Mouse (Mus musculus) neural tube, embryonic 14.5 days (tissue): Measurements from ENCODE around the gene Ncoa5. TPM values are rescaled to one million over a fixed set of nuclear protein-coding genes. Genes with fewer than 3 reads are reported as not detected.
A peak's percentile ranks its signal among the peaks of the same experiment; 100 is the strongest.

Experiments
- ATAC-seq: fragments of 200-750 bp; cut with Nextera tagmentation; 2 replicates; pipeline ENCODE4 v1.8.0; 2017; ENCODE audit warnings: low read depth, mild to moderate bottlenecking, moderate TSS enrichment, moderate library complexity
- H3K27ac ChIP-seq: fragments of 300-500 bp; sonication (generic); 2 replicates; pipeline ENCODE4 v1.5.1; 2014; ENCODE audit warnings: low read depth, mild to moderate bottlenecking, control low read depth, low read length, moderate library complexity, mixed read lengths
- H3K27me3 ChIP-seq: fragments of 300-500 bp; sonication (generic); 2 replicates; pipeline ENCODE4 v1.6.1; 2014; ENCODE audit warnings: low read length; ENCODE audit not compliant: control insufficient read depth, insufficient read depth
- H3K36me3 ChIP-seq: fragments of 300-500 bp; sonication (generic); 2 replicates; pipeline ENCODE4 v1.6.1; 2014; ENCODE audit warnings: low read length, mixed read lengths; ENCODE audit not compliant: control insufficient read depth, insufficient read depth
- H3K4me1 ChIP-seq: fragments of 300-500 bp; sonication (generic); 2 replicates; pipeline ENCODE4 v1.6.1; 2014; ENCODE audit warnings: low read length; ENCODE audit not compliant: control insufficient read depth, insufficient read depth
- H3K4me2 ChIP-seq: fragments of 300-500 bp; sonication (generic); 2 replicates; pipeline ENCODE4 v1.6.1; 2014; ENCODE audit warnings: mild to moderate bottlenecking, low read depth, low read length, control low read depth
- H3K4me3 ChIP-seq: fragments of 300-500 bp; sonication (generic); 2 replicates; pipeline ENCODE4 v1.5.1; 2014; ENCODE audit warnings: low read depth, low read length, control low read depth, mixed read lengths
- H3K9ac ChIP-seq: fragments of 300-500 bp; sonication (generic); replicated peaks from 2 replicates; pipeline ENCODE4 v1.6.1; 2014; ENCODE audit warnings: low read depth, mild to moderate bottlenecking, control low read depth, low read length, mixed read lengths
- H3K9me3 ChIP-seq: fragments of 300-500 bp; sonication (generic); 2 replicates; pipeline ENCODE4 v1.6.1; 2016; ENCODE audit warnings: low read length; ENCODE audit not compliant: control insufficient read depth
- WGBS: fragments of 180-500 bp; shearing (Covaris S2); extraction: QIAGEN DNeasy Blood & Tissue Kit; methylation state at CpG from one replicate; pipeline ENCODE4 v1.1.7; 2014; 5-methylcytosine and 5-hydroxymethylcytosine counted together
- polyA plus RNA-seq: library from polyadenylated mRNA; unstranded; fragments of >200 nt; fragmentation: Nextera tagmentation; extraction: Ambion mirVana; gene quantifications from 2 replicates; pipeline ENCODE4 v1.2.1, GENCODE M21; 2014

The Ncoa5 gene
- polyA plus RNA-seq, 1 experiment from 2014 or later: 79.5 TPM

DNA sequence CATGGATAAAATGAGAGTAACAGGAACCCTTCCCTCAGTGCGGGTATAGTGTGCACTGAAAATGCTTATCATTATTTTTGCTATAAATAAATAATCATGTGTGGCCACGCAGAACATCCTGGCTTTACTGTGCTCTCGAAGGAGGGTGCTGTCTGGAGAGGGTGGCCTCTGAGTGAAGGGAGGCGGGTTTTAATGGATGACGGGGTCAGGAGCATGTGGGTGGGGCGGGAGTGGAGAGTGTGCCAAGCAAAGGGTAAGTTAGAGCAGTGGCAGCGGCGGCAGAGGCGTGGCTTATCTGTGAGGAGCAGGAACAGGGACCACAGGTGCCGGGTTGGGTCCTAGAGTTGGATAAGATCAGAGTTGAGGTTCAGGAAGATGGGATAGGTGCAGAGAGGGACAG lies 42.9 kb downstream of the Ncoa5 start:
- 0 out of 2 replicates have a peak, but pooled peaks cover 14% of the 10 kb centered on the region for H3K36me3 ChIP-seq
- WGBS: 49% methylated on average over 10 of the region's 10 CpGs
- H3K4me2 ChIP-seq: no peak overlapping the region
- no peak for ATAC-seq
- no peaks in the 10 kb centered on the region for H3K4me1 ChIP-seq
- no peak overlapping the region for H3K9ac ChIP-seq
- no peak overlapping the region for H3K4me3 ChIP-seq
- no peaks in the 10 kb centered on the region for H3K27me3 ChIP-seq
- H3K9me3 ChIP-seq: no peaks in the 10 kb centered on the region
- no peak overlapping the region for H3K27ac ChIP-seq

DNA sequence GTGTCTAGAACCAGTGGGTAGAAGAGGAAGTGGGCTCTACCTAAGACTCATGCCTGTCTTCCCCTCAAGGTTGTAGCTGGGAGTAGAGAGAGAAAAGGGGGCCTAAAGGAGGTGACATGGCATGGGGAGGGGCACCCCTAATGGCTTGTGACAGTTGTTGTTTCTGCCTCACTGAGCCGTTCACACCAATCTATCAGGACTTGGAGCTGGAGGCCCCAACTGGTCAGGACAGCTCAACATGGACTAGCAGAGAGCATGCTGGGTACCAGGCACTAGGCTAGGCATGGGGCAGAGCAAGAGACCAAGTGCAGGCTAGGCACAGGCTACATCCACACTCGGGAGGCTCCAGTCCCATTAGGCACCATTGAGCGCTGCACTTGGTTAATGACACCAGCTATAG lies 43.6 kb downstream of the Ncoa5 start:
- Histone ChIP-seq H3K9me3 (no peaks in the 10 kb centered on the region), H3K4me1 (no peaks in the 10 kb centered on the region), H3K27ac (no peak overlapping the region), H3K27me3 (no peaks in the 10 kb centered on the region), H3K4me2 (no peak overlapping the region), H3K4me3 (no peak overlapping the region), H3K36me3 (0 out of 2 replicates have a peak, but pooled peaks cover 14% of the 10 kb centered on the region), H3K9ac (no peak overlapping the region)
- 69% methylated on average over 3 of the region's 3 CpGs for WGBS
- no peak for ATAC-seq

DNA sequence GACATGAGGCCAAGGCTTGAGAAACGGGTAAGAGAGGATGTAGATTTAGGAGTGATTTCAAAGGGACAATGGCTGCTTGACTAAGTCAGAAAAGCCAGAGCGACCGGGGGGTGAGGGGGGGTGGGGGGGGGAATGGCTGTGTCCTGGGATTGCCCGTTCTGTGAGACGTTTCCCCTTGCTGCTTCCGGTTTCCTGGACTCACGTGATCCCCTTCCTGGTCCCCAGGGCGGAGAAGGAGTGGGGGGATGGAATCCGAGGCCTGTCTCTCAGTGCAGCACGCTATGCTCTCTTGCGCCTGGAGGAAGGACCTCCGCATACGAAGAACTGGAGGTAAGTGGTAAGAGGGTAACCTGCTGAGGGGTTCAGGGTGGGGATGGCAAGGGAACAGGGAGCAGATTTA lies 45.9 kb downstream of the Ncoa5 start:
- Histone ChIP-seq H3K4me3 (no peak overlapping the region), H3K27ac (no peak overlapping the region), H3K9ac (no peak overlapping the region), H3K36me3 (0 out of 2 replicates have a peak, but pooled peaks cover 4% of the 10 kb centered on the region), H3K27me3 (no peaks in the 10 kb centered on the region), H3K4me1 (no peaks in the 10 kb centered on the region), H3K9me3 (no peaks in the 10 kb centered on the region), H3K4me2 (no peak overlapping the region)
- WGBS: 56% methylated on average over 13 of the region's 13 CpGs
- ATAC-seq: no peak

GRCm38 (mm10) chr2:164986371-164987027 lies 48.2 kb downstream of the Ncoa5 start:
- H3K4me2 ChIP-seq: no peak overlapping the region
- 80% methylated on average over 14 of the region's 14 CpGs for WGBS
- no peak for ATAC-seq
- no peaks in the 10 kb centered on the region for H3K4me1 ChIP-seq
- no peaks in the 10 kb centered on the region for H3K9me3 ChIP-seq
- no peaks in the 10 kb centered on the region for H3K27me3 ChIP-seq
- H3K9ac ChIP-seq: no peak overlapping the region
- H3K36me3 ChIP-seq: no peaks in the 10 kb centered on the region
- H3K27ac ChIP-seq: no peak overlapping the region
- H3K4me3 ChIP-seq: no peak overlapping the region

DNA sequence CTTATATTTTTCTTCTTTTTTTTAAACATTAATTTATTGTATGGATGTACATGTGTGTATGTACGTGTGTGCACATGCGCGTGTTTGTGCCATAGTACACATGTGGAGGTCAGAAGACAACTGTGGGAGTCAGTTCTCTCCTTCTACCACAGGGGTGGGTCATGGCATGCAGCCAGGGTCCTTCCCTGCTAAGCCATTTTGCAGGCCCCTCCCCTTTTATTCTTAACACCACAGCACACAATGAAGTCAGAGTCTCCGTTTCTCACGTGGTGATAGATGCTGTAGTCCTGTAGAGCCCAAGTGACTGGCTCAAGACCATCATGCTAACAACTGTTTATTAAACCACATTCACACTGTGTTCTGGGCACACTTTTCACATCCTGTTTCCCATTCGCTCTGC lies 48.7 kb downstream of the Ncoa5 start:
- Histone ChIP-seq H3K9ac (no peak overlapping the region), H3K4me3 (no peak overlapping the region), H3K36me3 (no peaks in the 10 kb centered on the region), H3K27me3 (no peaks in the 10 kb centered on the region), H3K9me3 (no peaks in the 10 kb centered on the region), H3K4me1 (no peaks in the 10 kb centered on the region), H3K4me2 (no peak overlapping the region), H3K27ac (no peak overlapping the region)
- WGBS: 79% methylated on average over 6 of the region's 6 CpGs
- ATAC-seq: no peak

GRCm38 (mm10) chr2:164979749-164980148 lies 54.9 kb downstream of the Ncoa5 start:
- 20% methylated on average over 7 of the region's 7 CpGs for WGBS
- ATAC-seq: no peak
- H3K4me1 ChIP-seq: no peaks in the 10 kb centered on the region
- H3K27ac ChIP-seq: no peak overlapping the region
- no peaks in the 10 kb centered on the region for H3K9me3 ChIP-seq
- H3K4me2 ChIP-seq: no peak overlapping the region
- no peak overlapping the region for H3K9ac ChIP-seq
- H3K4me3 ChIP-seq: no peak overlapping the region
- no peaks in the 10 kb centered on the region for H3K36me3 ChIP-seq
- no peaks in the 10 kb centered on the region for H3K27me3 ChIP-seq

GRCm38 (mm10) chr2:164975611-164976010 lies 59.1 kb downstream of the Ncoa5 start:
- Histone ChIP-seq H3K36me3 (no peaks in the 10 kb centered on the region), H3K4me1 (peaks cover 10% of the 10 kb centered on the region), H3K27ac (no peak overlapping the region), H3K27me3 (0 out of 2 replicates have a peak, but pooled peaks cover 7% of the 10 kb centered on the region), H3K4me3 (no peak overlapping the region), H3K4me2 (no peak overlapping the region), H3K9me3 (no peaks in the 10 kb centered on the region), H3K9ac (no peak overlapping the region)
- no peak for ATAC-seq
- 70% methylated on average over 6 of the region's 6 CpGs for WGBS

DNA sequence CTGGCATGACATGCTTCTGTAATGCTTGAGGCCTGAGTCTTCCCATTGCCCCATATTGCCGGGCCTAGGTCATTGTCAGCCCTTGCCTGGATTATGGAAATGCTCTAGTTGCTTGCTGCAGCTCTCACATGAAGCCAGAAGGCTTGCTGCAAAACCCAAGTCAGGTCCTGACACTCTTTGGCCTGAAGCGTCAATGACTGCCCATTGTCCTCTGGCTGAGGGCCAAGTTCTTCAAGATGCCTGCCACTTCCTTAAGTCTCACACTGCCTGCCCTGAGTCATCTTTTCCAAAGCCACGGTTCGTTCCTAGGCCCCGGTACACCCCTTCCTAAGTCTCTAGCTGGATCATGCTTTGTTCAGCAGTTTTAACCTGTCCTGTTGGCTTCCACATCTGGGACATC lies 62.0 kb downstream of the Ncoa5 start:
- no peaks in the 10 kb centered on the region for H3K36me3 ChIP-seq
- H3K4me1 ChIP-seq: peaks cover 19% of the 10 kb centered on the region
- WGBS: 74% methylated on average over 5 of the region's 5 CpGs
- H3K4me2 ChIP-seq: no peak overlapping the region
- H3K9ac ChIP-seq: no peak overlapping the region
- H3K27me3 ChIP-seq: peaks cover 17% of the 10 kb centered on the region; the same call in 1 of the 2 replicates
- no peak for ATAC-seq
- no peaks in the 10 kb centered on the region for H3K9me3 ChIP-seq
- H3K27ac ChIP-seq: no peak overlapping the region
- H3K4me3 ChIP-seq: no peak overlapping the region

GRCm38 (mm10) chr2:164970631-164971196 lies 64.0 kb downstream of the Ncoa5 start:
- Histone ChIP-seq H3K27me3 (peaks cover 24% of the 10 kb centered on the region), H3K36me3 (no peaks in the 10 kb centered on the region), H3K9ac (peak overlapping the region; percentile 41), H3K4me1 (peaks cover 24% of the 10 kb centered on the region), H3K4me3 (peak overlapping the region; percentile 52), H3K27ac (no peak overlapping the region), H3K4me2 (peak overlapping the region; percentile 72), H3K9me3 (no peaks in the 10 kb centered on the region)
- WGBS: under 1% methylated on average over 41 of the region's 42 CpGs
- peak; percentile 28; the same call in 1 of the 2 replicates for ATAC-seq
